Mouse (Mus musculus) hindbrain, embryonic 12.5 days (tissue): Measurements from ENCODE around the gene Micu2. TPM values are rescaled to one million over a fixed set of nuclear protein-coding genes. Genes with fewer than 3 reads are reported as not detected.
"Not testable (repeated sequence)": the region's sequence is repeated elsewhere in the genome, so short reads cannot be mapped to it uniquely, and the experiment has no call there.

Source experiments
- ATAC-seq: fragments of 200-750 bp; cut with Nextera tagmentation; 2 replicates; pipeline ENCODE4 v1.8.0; 2017; ENCODE audit warnings: moderate TSS enrichment; ENCODE audit not compliant: low FRiP score
- H3K27ac ChIP-seq: fragments of 300-500 bp; sonication (generic); 2 replicates; pipeline ENCODE4 v1.5.1; 2016; ENCODE audit warnings: mild to moderate bottlenecking
- H3K27me3 ChIP-seq: fragments of 300-500 bp; sonication (generic); 2 replicates; pipeline ENCODE4 v1.6.1; 2016; ENCODE audit warnings: mild to moderate bottlenecking
- H3K36me3 ChIP-seq: fragments of 300-500 bp; sonication (generic); 2 replicates; pipeline ENCODE4 v1.6.1; 2016; ENCODE audit warnings: mild to moderate bottlenecking
- H3K4me1 ChIP-seq: fragments of 300-500 bp; sonication (generic); 2 replicates; pipeline ENCODE4 v1.6.1; 2016
- H3K4me2 ChIP-seq: fragments of 300-500 bp; sonication (generic); replicated peaks from 2 replicates; pipeline ENCODE4 v1.6.1; 2016; ENCODE audit warnings: mild to moderate bottlenecking
- H3K4me3 ChIP-seq: fragments of 300-500 bp; sonication (generic); 2 replicates; pipeline ENCODE4 v1.5.1; 2016; ENCODE audit warnings: mild to moderate bottlenecking
- H3K9ac ChIP-seq: fragments of 300-500 bp; sonication (generic); 2 replicates; pipeline ENCODE4 v1.6.1; 2016; ENCODE audit warnings: mild to moderate bottlenecking, moderate library complexity
- H3K9me3 ChIP-seq: fragments of 300-500 bp; sonication (generic); replicated peaks from 2 replicates; pipeline ENCODE4 v1.6.1; 2016; ENCODE audit warnings: mild to moderate bottlenecking
- WGBS: fragments of 180-500 bp; shearing (Covaris S2); methylation state at CpG from one replicate; pipeline ENCODE4 v1.1.7; 2016; 5-methylcytosine and 5-hydroxymethylcytosine counted together
- polyA plus RNA-seq: library from polyadenylated mRNA; unstranded; fragments of >200 nt; fragmentation: Nextera tagmentation; extraction: Ambion mirVana; gene quantifications from 2 replicates; pipeline ENCODE4 v1.2.1, GENCODE M21; 2016

Gene Micu2
- polyA plus RNA-seq, 1 experiment from 2014 or later, result 73.1 TPM

DNA sequence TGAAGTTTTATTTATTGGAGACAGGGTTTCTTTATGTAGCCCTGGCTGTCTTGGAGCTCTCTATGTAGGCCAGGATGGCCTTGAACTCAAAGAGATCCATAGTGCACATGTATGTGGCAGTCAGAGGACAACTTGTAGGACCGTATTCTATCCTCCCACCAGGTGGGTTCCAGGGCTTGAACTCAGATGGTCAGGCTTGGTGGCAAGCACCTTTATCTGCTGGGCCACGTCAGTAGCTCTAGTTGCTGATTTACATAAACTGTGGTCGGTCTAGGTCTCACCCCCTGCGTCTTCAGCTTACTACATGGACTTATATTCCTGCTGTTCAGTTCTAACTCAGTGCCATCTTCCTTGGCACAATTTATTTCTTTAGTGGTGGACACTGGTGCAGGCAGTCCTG lies 87.7 kb downstream of the Micu2 start:
- 82% methylated on average over 4 of the region's 4 CpGs for WGBS
- H3K27ac ChIP-seq, result no peak overlapping the region
- H3K27me3 ChIP-seq, result no peaks in the 10 kb centered on the region
- no peaks in the 10 kb centered on the region for H3K4me1 ChIP-seq
- H3K9ac ChIP-seq, result no peak overlapping the region
- no peak overlapping the region for H3K4me3 ChIP-seq
- H3K4me2 ChIP-seq, result no peak overlapping the region
- H3K9me3 ChIP-seq, result no peaks in the 10 kb centered on the region
- H3K36me3 ChIP-seq, result peaks cover 11% of the 10 kb centered on the region
- no peak for ATAC-seq

DNA sequence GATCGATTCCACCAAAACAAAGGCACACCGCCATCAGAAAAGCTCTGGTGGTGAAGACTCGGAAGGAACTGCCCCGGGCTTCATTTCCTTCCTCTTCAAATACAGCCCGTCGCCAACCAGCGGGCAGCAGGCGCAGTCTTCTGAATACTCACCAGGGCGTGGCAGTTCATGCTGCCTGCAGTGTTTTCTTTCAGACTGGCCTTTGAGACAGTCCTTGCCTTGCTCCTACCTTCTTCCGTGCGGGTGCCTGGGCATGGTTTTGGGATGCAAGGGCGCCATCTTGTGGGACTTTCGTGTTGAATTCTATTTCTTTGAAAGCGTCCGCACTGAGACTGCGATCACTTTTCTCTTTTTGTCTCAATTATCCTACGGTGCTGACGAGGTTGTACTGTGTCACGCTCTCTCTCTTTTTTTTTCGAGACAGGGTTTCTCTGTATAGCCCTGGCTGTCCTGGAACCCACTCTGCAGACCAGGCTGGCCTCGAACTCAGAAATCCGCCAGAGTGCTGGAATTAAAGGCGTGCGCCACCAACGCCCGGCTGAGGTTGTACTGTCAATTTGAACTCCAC lies 88.5 kb downstream of the Micu2 start:
- WGBS, result 21% methylated on average over 26 of the region's 26 CpGs
- peak overlapping the region; percentile 9; the same call in 1 of the 2 replicates for H3K27ac ChIP-seq

DNA sequence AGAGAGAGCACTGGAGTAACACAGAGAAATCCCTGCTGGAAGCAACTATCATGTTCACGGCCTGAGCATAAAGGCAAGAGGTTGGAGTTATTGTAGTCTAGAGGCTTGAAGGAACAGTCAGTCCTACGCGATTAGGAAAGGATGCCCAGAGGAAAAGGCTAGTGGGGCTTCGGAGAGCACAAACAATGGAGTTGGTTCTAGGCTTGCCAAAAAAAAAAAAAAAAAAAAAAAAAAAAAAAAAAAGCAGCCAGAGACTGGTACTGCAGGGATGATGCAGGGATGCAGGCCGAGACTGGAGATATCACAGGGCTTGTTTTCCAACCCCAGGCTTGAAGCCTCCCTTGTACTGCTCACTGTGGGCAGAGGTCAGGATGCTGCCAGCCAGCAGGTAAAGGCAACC lies 89.8 kb downstream of the Micu2 start:
- no peak for ATAC-seq
- no peak overlapping the region for H3K4me2 ChIP-seq
- H3K36me3 ChIP-seq, result no peaks in the 10 kb centered on the region
- no peak overlapping the region for H3K9ac ChIP-seq
- H3K27ac ChIP-seq, result no peak overlapping the region
- H3K9me3 ChIP-seq, result no peaks in the 10 kb centered on the region
- H3K4me3 ChIP-seq, result no peak overlapping the region
- WGBS, result 73% methylated on average over 5 of the region's 5 CpGs
- H3K27me3 ChIP-seq, result no peaks in the 10 kb centered on the region
- no peaks in the 10 kb centered on the region for H3K4me1 ChIP-seq

More for the DNA sequence above, 88.5 kb downstream of the Micu2 start:
- peak overlapping the region; percentile 22 for H3K4me3 ChIP-seq
- H3K9ac ChIP-seq, result no peak overlapping the region
- no peaks in the 10 kb centered on the region for H3K9me3 ChIP-seq
- H3K27me3 ChIP-seq, result no peaks in the 10 kb centered on the region
- H3K4me1 ChIP-seq, result no peaks in the 10 kb centered on the region
- peaks cover 4% of the 10 kb centered on the region for H3K36me3 ChIP-seq
- H3K4me2 ChIP-seq, result peak overlapping the region; percentile 46
- ATAC-seq, result peak; percentile 85

DNA sequence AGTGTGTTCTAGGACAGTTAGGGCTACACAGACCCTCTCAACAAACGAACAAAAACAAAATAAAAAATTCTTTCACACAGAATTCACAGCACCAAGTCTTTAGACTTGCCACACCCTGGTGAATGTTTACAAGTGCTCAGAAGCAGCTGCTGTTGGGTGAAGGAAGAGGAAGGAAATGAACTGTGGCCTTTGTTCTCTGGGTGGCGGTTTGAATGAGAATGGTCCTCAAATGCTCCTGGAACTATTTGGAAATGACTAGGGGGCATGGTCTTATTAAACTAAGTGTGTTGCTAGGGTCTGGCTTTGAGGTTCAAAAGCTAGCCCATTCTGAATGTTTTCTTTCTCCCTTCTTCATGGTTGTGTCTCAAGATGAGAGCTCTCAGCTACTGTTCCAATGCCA lies 90.6 kb downstream of the Micu2 start:
- 80% methylated on average over 2 of the region's 2 CpGs for WGBS
- H3K27ac ChIP-seq, result no peak overlapping the region
- H3K4me2 ChIP-seq, result no peak overlapping the region
- H3K36me3 ChIP-seq, result no peaks in the 10 kb centered on the region
- H3K4me3 ChIP-seq, result no peak overlapping the region
- no peaks in the 10 kb centered on the region for H3K27me3 ChIP-seq
- no peaks in the 10 kb centered on the region for H3K9me3 ChIP-seq
- H3K9ac ChIP-seq, result no peak overlapping the region
- ATAC-seq, result no peak
- H3K4me1 ChIP-seq, result no peaks in the 10 kb centered on the region

DNA sequence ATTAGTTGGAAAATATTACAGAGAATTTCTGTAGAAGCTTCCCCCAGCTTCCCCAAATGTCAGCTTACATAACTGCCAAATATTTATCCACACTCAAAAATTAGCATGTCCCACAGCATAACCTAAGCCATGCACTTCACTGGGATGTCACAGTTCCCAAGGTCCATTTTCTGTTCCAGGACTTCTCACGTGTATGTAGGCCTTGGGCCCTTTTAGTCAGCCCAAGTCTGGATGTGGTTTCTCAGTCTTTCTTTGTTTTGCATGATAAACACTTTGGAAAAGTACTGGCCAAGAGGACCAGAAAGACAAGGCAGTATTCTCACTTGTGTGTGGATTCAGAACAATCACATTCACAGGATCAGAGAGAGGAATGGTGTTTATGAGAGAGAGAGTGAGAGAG lies 97.1 kb downstream of the Micu2 start:
- no peak overlapping the region for H3K27ac ChIP-seq
- no peak overlapping the region for H3K4me3 ChIP-seq
- no peaks in the 10 kb centered on the region for H3K36me3 ChIP-seq
- WGBS, result 76% methylated on average over 1 of the region's 1 CpGs
- no peaks in the 10 kb centered on the region for H3K4me1 ChIP-seq
- no peak overlapping the region for H3K4me2 ChIP-seq
- no peaks in the 10 kb centered on the region for H3K9me3 ChIP-seq
- H3K9ac ChIP-seq, result no peak overlapping the region
- H3K27me3 ChIP-seq, result no peaks in the 10 kb centered on the region
- ATAC-seq, result no peak

DNA sequence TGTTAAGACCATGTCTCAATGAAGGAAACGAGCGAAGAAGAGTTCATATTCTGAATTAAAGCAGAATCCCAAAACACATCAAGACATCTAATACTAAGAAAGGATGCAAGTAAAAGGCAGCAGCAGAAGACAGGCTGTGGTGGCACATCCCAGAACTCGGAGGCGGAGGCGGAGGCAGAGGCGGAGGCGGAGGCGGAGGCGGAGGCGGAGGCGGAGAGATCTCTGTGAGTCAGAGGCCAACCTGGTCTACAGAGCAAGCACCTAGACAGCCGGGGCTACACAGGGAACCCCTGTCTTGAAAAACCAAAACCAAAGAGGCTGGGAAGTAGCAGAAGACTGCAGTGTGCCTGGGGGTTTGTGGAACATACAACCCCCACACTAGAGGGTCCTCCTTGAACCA lies 102.2 kb downstream of the Micu2 start:
- Histone ChIP-seq H3K27ac (no peak overlapping the region), H3K36me3 (no peaks in the 10 kb centered on the region), H3K4me1 (no peaks in the 10 kb centered on the region), H3K9ac (no peak overlapping the region), H3K4me2 (no peak overlapping the region), H3K4me3 (no peak overlapping the region), H3K27me3 (no peaks in the 10 kb centered on the region), H3K9me3 (no peaks in the 10 kb centered on the region)
- ATAC-seq, result no peak
- WGBS, result 95% methylated on average over 12 of the region's 12 CpGs

DNA sequence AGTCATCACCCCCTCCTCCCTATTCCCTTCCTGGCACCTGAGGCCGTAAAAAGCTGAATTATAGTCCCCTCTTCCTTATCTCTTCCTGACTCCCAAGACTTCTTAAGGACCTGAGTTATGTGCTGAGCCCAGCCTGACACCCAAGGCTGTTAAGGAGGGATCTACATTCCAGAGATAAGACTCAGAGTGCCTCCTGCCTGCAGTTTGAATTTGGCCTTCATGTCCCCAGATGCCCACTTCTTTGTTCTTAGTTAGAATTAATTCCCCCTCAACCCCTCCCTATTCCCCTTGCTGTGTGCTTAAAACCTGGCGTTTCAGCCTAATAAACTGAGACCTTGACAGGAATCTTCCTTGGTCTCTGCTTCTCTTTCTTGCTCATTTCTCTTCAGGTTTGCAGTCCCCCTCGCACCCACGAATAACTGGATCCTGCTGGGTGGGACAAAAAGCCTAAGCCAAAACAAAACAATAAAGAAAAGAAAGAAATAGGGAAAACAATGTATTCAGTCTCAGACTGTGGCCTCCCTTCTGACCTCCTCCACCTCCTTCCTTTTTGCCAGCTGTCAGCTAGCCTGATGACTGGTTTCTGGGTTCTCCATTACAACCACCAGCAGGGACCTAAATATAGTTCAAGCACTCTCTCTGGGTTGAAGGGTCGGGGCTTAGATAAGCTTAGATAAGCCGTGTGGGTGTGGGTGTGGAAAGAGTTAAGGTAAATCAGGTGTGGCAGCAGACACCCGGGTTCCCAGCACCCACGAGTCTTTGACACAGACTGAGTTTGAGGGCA lies 102.8 kb downstream of the Micu2 start:
- not testable (repeated sequence) for ATAC-seq
- WGBS, result 56% methylated on average over 8 of the region's 8 CpGs

DNA sequence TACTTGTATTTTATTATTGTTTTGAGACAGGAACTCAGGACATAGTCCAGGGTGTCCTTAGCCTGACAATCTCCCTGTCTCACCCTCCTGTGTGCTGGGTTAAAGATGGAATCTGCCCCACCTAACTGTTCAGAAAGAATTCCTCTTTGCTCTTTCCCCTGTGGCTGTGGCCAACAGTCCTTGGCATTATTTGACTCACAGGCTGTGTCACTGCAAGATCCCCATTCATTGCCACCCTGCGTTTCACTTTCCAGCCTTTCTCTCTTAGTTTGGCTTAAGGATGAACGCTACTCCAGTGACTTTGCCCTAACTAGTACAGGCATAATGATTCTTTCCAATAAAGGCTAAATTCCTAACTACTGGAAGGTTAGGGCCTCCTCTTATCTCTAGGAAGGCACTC lies 104.7 kb downstream of the Micu2 start:
- Histone ChIP-seq H3K4me1 (no peaks in the 10 kb centered on the region), H3K4me2 (no peak overlapping the region), H3K27ac (no peak overlapping the region), H3K9me3 (no peaks in the 10 kb centered on the region), H3K36me3 (no peaks in the 10 kb centered on the region), H3K27me3 (no peaks in the 10 kb centered on the region), H3K9ac (no peak overlapping the region), H3K4me3 (no peak overlapping the region)
- ATAC-seq, result no peak
- 81% methylated on average over 2 of the region's 2 CpGs for WGBS

More for the DNA sequence above, 102.8 kb downstream of the Micu2 start:
- H3K27me3 ChIP-seq, H3K27ac ChIP-seq, H3K9ac ChIP-seq, H3K36me3 ChIP-seq, H3K4me1 ChIP-seq, H3K4me3 ChIP-seq, H3K4me2 ChIP-seq, H3K9me3 ChIP-seq: not testable (repeated sequence)

DNA sequence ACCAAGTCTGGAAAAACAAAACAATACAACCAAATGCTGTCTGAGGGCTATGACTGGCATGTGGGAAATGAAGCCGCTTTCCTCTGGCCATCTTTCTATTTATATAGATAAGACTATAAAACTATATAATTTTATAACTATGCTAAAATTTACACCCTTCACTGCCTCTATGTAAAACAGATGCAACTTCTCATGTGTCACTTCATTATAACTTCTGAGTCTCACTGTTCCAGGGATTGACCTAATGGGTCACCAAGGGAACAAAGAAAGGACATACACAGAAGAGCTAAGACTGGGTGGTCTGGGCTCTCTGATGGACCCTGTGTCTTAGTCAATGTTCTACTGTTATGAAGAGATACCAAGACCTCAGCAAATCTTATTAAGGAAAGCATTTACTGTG lies 106.1 kb downstream of the Micu2 start:
- Histone ChIP-seq H3K9me3 (no peaks in the 10 kb centered on the region), H3K4me3 (no peak overlapping the region), H3K27ac (no peak overlapping the region), H3K36me3 (no peaks in the 10 kb centered on the region), H3K9ac (no peak overlapping the region), H3K27me3 (no peaks in the 10 kb centered on the region), H3K4me1 (peaks cover 4% of the 10 kb centered on the region), H3K4me2 (no peak overlapping the region)
- WGBS, result 100% methylated on average over 1 of the region's 1 CpGs
- no peak for ATAC-seq

DNA sequence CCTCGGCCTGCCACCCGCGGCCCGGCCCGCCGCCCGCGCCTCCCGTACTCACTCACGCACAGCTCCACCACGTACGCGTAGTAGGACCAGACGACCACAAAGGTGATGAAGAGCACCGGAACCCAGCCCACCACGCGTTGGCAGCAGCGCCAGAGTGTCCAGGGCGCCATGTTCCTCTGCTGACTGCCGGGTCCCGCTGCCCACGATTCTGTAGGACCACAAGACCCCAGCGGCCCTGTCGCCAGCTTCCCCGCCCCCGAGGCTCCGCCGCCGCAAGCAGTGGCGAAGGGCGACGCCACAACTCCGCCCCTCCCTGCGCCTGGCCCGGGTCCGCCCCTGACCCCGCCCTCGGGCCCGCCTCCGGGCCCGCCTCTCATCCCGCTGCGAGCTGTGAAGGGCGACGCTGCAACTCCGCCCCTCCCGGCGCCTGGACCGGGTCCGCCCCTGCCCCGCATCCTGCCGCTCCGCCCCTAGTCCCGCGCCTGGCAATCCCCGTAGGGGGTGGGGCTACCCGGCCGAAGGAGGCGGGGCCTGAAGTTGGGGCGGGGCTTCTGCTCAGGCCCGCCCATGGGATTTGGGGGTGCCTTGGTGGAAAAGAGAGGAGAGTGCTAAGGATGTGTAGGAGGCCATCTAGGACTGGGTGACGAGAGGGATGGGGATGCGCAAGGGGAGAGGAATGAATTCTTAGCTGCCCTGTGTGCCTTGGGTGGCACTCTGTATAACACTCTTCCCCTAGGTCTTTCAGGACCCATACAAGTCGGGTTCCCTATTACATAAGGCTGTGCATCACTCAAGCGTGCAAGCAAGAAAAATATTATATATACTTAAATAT lies 108.8 kb downstream of the Micu2 start, which contains the start of gene Zdhhc20:
TSS of gene Zdhhc20 (minus strand) at position 266 of the 832 bp plus-strand sequence.
- Histone ChIP-seq H3K27ac (peak within 1 kb of the TSS; percentile 90), H3K36me3 (no peaks in the 10 kb centered on the region), H3K4me2 (peak within 1 kb of the TSS; percentile 63), H3K9me3 (no peaks in the 10 kb centered on the region), H3K4me1 (peaks cover 6% of the 10 kb centered on the region), H3K27me3 (no peaks in the 10 kb centered on the region), H3K9ac (peak within 1 kb of the TSS; percentile 94), H3K4me3 (peak within 1 kb of the TSS; percentile 96)
- WGBS, result 3% methylated on average over 63 of the region's 65 CpGs
- peak; percentile 97 for ATAC-seq

DNA sequence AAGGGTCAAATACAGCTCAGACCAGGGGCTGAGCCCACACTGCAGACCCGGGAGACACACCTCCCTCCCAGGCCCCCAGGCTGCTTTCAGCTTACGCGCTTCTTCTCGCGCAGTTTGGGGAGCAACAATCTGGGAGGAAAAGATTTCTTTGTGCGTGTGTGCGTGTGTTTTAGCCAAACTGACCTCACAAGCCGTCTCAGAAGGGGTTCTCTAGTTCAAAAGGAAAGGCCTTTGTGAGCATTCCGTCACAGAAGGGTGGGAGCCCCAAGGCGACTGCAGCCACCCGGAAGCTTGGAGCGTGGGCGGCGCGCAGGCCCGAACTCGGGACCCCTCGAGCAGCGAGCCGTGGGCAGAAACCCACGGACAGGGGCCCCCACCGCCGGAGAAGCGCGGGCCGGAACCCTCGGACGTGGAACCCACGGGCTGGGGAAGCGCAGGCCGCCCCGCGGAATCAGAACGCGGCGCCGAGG lies 109.5 kb downstream of the Micu2 start:
- Histone ChIP-seq H3K4me2 (peak overlapping the region; percentile 63), H3K4me3 (peak overlapping the region; percentile 96), H3K36me3 (no peaks in the 10 kb centered on the region), H3K27ac (peak overlapping the region; percentile 90), H3K9ac (peak overlapping the region; percentile 94), H3K27me3 (no peaks in the 10 kb centered on the region), H3K4me1 (peaks cover 6% of the 10 kb centered on the region), H3K9me3 (no peaks in the 10 kb centered on the region)
- under 1% methylated on average over 36 of the region's 37 CpGs for WGBS
- peak; percentile 51 for ATAC-seq

DNA sequence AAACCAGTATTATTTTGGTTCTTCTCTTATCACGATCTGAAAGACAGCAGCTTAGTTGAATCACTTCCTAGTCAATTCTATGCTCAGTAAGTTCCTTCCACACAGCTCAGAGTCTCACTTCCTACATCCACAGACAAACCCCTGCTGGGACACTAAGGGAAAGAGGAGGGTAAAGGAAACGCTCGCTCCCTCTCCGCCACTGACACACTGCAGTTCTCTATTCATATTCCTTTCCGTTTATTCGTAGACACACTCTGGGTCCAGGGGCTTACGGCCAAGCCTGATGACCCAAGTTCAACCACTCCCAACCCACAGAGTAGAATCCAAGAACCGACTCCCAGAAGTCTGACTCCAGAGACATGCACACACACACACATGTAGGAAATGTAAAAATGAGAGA lies 111.9 kb downstream of the Micu2 start:
- H3K4me1 ChIP-seq, result peaks cover 6% of the 10 kb centered on the region
- WGBS, result 82% methylated on average over 8 of the region's 8 CpGs
- H3K4me2 ChIP-seq, result no peak overlapping the region
- no peak for ATAC-seq
- no peak overlapping the region for H3K4me3 ChIP-seq
- H3K27ac ChIP-seq, result no peak overlapping the region
- H3K9ac ChIP-seq, result no peak overlapping the region
- H3K36me3 ChIP-seq, result no peaks in the 10 kb centered on the region
- no peaks in the 10 kb centered on the region for H3K27me3 ChIP-seq
- no peaks in the 10 kb centered on the region for H3K9me3 ChIP-seq
